Mouse (Mus musculus) liver, embryonic 14.5 days (tissue): ENCODE data around the gene Spata31d1a.

Experiments used
- CTCF ChIP-seq: IDR thresholded peaks from 2 replicates; pipeline ENCODE4 v1.5.1; 2016; ENCODE audit warnings: antibody characterized with exemption, low read depth, control low read depth
- EP300 ChIP-seq: IDR thresholded peaks from 2 replicates; pipeline ENCODE4 v1.6.1; 2016; ENCODE audit warnings: antibody characterized with exemption, low read depth

DNA sequence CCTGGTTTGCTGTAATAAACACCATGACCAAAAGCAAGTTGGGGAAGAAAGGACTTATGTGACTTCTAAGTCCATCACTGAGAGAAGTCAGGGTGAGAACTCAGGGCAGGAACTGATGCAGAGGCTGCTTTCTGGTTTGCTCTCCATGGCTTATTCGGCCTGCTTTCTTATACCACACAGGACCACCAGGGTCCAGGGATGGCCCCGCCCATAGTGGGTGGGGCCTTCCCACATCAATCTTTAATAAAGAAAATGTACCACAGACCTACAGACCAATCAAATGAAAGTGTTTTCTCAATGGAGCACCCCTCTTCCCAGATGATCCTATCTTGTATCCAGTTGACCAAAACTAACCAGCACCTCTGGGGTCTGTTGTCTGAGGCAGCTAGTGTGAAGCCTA is 38.6 kb downstream of the Spata31d1a start:
- TF ChIP-seq CTCF (no peak), EP300 (no peak)
